Comparison of ENCODE assay signal across 8 mouse cellular contexts in genomic region chr1:180641518-180642227, GRCm38 (mm10). TPM values are rescaled to one million over a fixed set of nuclear protein-coding genes. Genes with fewer than 3 reads are reported as not detected.
DNase-seq lines count a peak whose midpoint lies in the region; ATAC-seq and TF ChIP-seq lines count a peak whose summit lies in the region.

No protein-coding gene starts in this region.

- peak overlapping the region; percentile 85 for H3K4me2 ChIP-seq in intestine, embryonic 16.5 days (ENCODE audit: low read depth, low read length)

- H3K27ac ChIP-seq in left cerebral cortex, adult 2 months, result peak overlapping the region; percentile 56
- peak overlapping the region; percentile 94 for H3K27ac ChIP-seq in intestine, embryonic 16.5 days (ENCODE audit: low read length)

- H3K9ac ChIP-seq in intestine, embryonic 16.5 days (ENCODE audit: low read depth, low read length), result peak overlapping the region; percentile 99

- peak; percentile 57 for ATAC-seq in activated CD4-positive, CD25-positive, alpha-beta regulatory T cell, adult 4 months
- ATAC-seq in erythroid progenitor cell, adult 5-6 weeks (replicated peaks; ENCODE audit: low FRiP score, poor library complexity, severe bottlenecking), result peak; percentile 31
- ATAC-seq in intestine, embryonic 16.5 days, result peak; percentile 77

- H3K27me3 ChIP-seq in intestine, embryonic 16.5 days (replicated peaks; ENCODE audit: control insufficient read depth, insufficient read depth, low read length), result no peaks in the 10 kb centered on the region
- no peaks in the 10 kb centered on the region for H3K27me3 ChIP-seq in megakaryocyte, embryonic 14.5 days (replicated peaks)

- DNase-seq in left cerebral cortex, adult 2 months (ENCODE audit: extremely low spot score in 1 of 2, low spot score in 2 of 2), result no peak
- no peak for DNase-seq in left cerebral cortex, adult 9 months (ENCODE audit: low spot score in 2 of 2)
- DNase-seq in telencephalon, adult 2 months (ENCODE audit: low read depth, low spot score), result peak; percentile 6
- DNase-seq in thymus, postnatal 14 days, result no peak

- H3K4me1 ChIP-seq in intestine, embryonic 16.5 days (ENCODE audit: control insufficient read depth, insufficient read depth, low read length), result peaks cover 18% of the 10 kb centered on the region
- H3K4me1 ChIP-seq in megakaryocyte, embryonic 14.5 days, result peaks cover 38% of the 10 kb centered on the region

- no peak for TF ChIP-seq CTCF in left cerebral cortex, adult 2 months (IDR thresholded peaks at IDR 0.05)

- intact Hi-C loops in left cerebral cortex, adult 2 months (cut with DNase I), result loop anchor here (5.0 kb wide), 1 partner anchor 74 kb away; the partner anchor contains the start of gene Parp1

- H3K9me3 ChIP-seq in intestine, embryonic 16.5 days (ENCODE audit: control insufficient read depth, low read length), result no peaks in the 10 kb centered on the region
- H3K9me3 ChIP-seq in megakaryocyte, embryonic 14.5 days, result peaks cover 4% of the 10 kb centered on the region; the same call in 1 of the 2 replicates

- 2% methylated on average over 50 of the region's 50 CpGs for WGBS in intestine, embryonic 16.5 days

- H3K4me3 ChIP-seq in left cerebral cortex, adult 2 months, result peak overlapping the region; percentile 99
- H3K4me3 ChIP-seq in intestine, embryonic 16.5 days (ENCODE audit: low read length), result peak overlapping the region; percentile 97
- peak overlapping the region; percentile 98 for H3K4me3 ChIP-seq in megakaryocyte, embryonic 14.5 days (replicated peaks)

- H3K36me3 ChIP-seq in intestine, embryonic 16.5 days (ENCODE audit: control insufficient read depth, insufficient read depth, low read length), result 0 out of 2 replicates have a peak, but pooled peaks cover 2% of the 10 kb centered on the region
- peaks cover 12% of the 10 kb centered on the region for H3K36me3 ChIP-seq in megakaryocyte, embryonic 14.5 days (replicated peaks; ENCODE audit: low read length)

RNA-seq across cellular contexts. Expression of gene Lin9, which starts 0.7 kb away (rescaled TPM):
- 1 to 10 TPM; 4.3 to 4.4 TPM for total RNA-seq in left cerebral cortex, adult 2 months (2021)
- 10 to 100 TPM; 16.7 to 18.7 TPM for polyA plus RNA-seq in activated CD4-positive, CD25-positive, alpha-beta regulatory T cell, adult 4 months (2017; shearing (Covaris generic))
- 84.3 and 95.2 TPM in 2 replicates for total RNA-seq in erythroid progenitor cell, adult 5-6 weeks (2015; ENCODE audit: low replicate concordance)
- 62.6 and 87.4 TPM in 2 replicates for total RNA-seq in erythroid progenitor cell, adult 5-6 weeks (2017; ENCODE audit: low replicate concordance)
- 12.2 and 13.1 TPM in 2 replicates for polyA plus RNA-seq in intestine, embryonic 16.5 days (2015; fragmentation: Nextera tagmentation; extraction: Ambion mirVana)
- polyA plus RNA-seq in megakaryocyte, embryonic 14.5 days (2012; ENCODE audit: insufficient read depth, low replicate concordance), result 0.49 TPM in 1 of 2 replicates, not detected in the other

RNA-seq across cellular contexts. Expression of gene Mixl1, which starts 55.2 kb away (rescaled TPM):
- not detected for total RNA-seq in left cerebral cortex, adult 2 months (2021)
- polyA plus RNA-seq in activated CD4-positive, CD25-positive, alpha-beta regulatory T cell, adult 4 months (2017; shearing (Covaris generic)), result not detected
- total RNA-seq in erythroid progenitor cell, adult 5-6 weeks (2015; ENCODE audit: low replicate concordance), result not detected in 2 replicates
- total RNA-seq in erythroid progenitor cell, adult 5-6 weeks (2017; ENCODE audit: low replicate concordance), result not detected in 2 replicates
- 0.05 and 0.10 TPM in 2 replicates for polyA plus RNA-seq in intestine, embryonic 16.5 days (2015; fragmentation: Nextera tagmentation; extraction: Ambion mirVana)
- not detected in 2 replicates for polyA plus RNA-seq in megakaryocyte, embryonic 14.5 days (2012; ENCODE audit: insufficient read depth, low replicate concordance)
